Mouse (Mus musculus): Measurements from ENCODE around the gene Enpp5. TPM values are rescaled to one million over a fixed set of nuclear protein-coding genes. Genes with fewer than 3 reads are reported as not detected.

Enpp5 gene
- polyA plus RNA-seq, 1 experiment from 2014 or later, result 18.7 TPM

- TF ChIP-seq EP300 (optimal IDR thresholded peaks at IDR 0.05), result no peak
- TF ChIP-seq CTCF (IDR thresholded peaks at IDR 0.05; ENCODE audit: low read depth), result no peak
- Histone ChIP-seq H3K4me3 (ENCODE audit: low read depth, low read length) (no peak overlapping the region), H3K27me3 (ENCODE audit: control insufficient read depth, insufficient read depth, low read length) (no peaks in the 10 kb centered on the region), H3K36me3 (ENCODE audit: control insufficient read depth, insufficient read depth, low read length) (no peaks in the 10 kb centered on the region), H3K4me1 (replicated peaks; ENCODE audit: control insufficient read depth, insufficient read depth) (no peaks in the 10 kb centered on the region), H3K9ac (ENCODE audit: low read length) (no peak overlapping the region), H3K9me3 (ENCODE audit: control insufficient read depth, low read length) (no peaks in the 10 kb centered on the region), H3K27ac (replicated peaks) (no peak overlapping the region), H3K4me2 (replicated peaks; ENCODE audit: low read depth) (no peak overlapping the region)
- DNase-seq (ENCODE audit: low spot score) (no peak), ATAC-seq (ENCODE audit: low FRiP score, low TSS enrichment) (no peak)
- 62% methylated on average over 2 of the region's 2 CpGs for WGBS
Measured at GRCm38 (mm10) chr17:44077843-44078160, 811 bp upstream of the Enpp5 start.

- DNase-seq (ENCODE audit: low spot score) (no peak), ATAC-seq (ENCODE audit: low FRiP score, low TSS enrichment) (no peak)
- no peak overlapping the region for H3K9ac ChIP-seq (ENCODE audit: low read length)
- TF ChIP-seq EP300 (optimal IDR thresholded peaks at IDR 0.05) (no peak), CTCF (IDR thresholded peaks at IDR 0.05; ENCODE audit: low read depth) (no peak)
- H3K9me3 ChIP-seq (ENCODE audit: control insufficient read depth, low read length), result no peaks in the 10 kb centered on the region
- H3K27me3 ChIP-seq (ENCODE audit: control insufficient read depth, insufficient read depth, low read length), result no peaks in the 10 kb centered on the region
- WGBS, result 89% methylated on average over 4 of the region's 4 CpGs
- H3K4me1 ChIP-seq (replicated peaks; ENCODE audit: control insufficient read depth, insufficient read depth), result no peaks in the 10 kb centered on the region
- no peak overlapping the region for H3K4me3 ChIP-seq (ENCODE audit: low read depth, low read length)
- no peaks in the 10 kb centered on the region; the same call in 1 of the 2 replicates for H3K36me3 ChIP-seq (ENCODE audit: control insufficient read depth, insufficient read depth, low read length)
- no peak overlapping the region for H3K4me2 ChIP-seq (replicated peaks; ENCODE audit: low read depth)
- no peak overlapping the region for H3K27ac ChIP-seq (replicated peaks)
Measured at GRCm38 (mm10) chr17:44083156-44083555, 4.5 kb downstream of the Enpp5 start.

- no peak for DNase-seq (ENCODE audit: low spot score)
- Histone ChIP-seq H3K9me3 (ENCODE audit: control insufficient read depth, low read length) (no peaks in the 10 kb centered on the region), H3K27ac (replicated peaks) (no peak overlapping the region), H3K4me2 (replicated peaks; ENCODE audit: low read depth) (no peak overlapping the region), H3K36me3 (ENCODE audit: control insufficient read depth, insufficient read depth, low read length) (no peaks in the 10 kb centered on the region; the same call in 1 of the 2 replicates), H3K27me3 (ENCODE audit: control insufficient read depth, insufficient read depth, low read length) (no peaks in the 10 kb centered on the region), H3K4me3 (ENCODE audit: low read depth, low read length) (no peak overlapping the region), H3K9ac (ENCODE audit: low read length) (no peak overlapping the region), H3K4me1 (replicated peaks; ENCODE audit: control insufficient read depth, insufficient read depth) (no peaks in the 10 kb centered on the region)
- TF ChIP-seq EP300 (optimal IDR thresholded peaks at IDR 0.05) (no peak), CTCF (IDR thresholded peaks at IDR 0.05; ENCODE audit: low read depth) (no peak)
- 93% methylated on average over 3 of the region's 3 CpGs for WGBS
- no peak for ATAC-seq (ENCODE audit: low FRiP score, low TSS enrichment)
Measured at GRCm38 (mm10) chr17:44088226-44088625, 9.6 kb downstream of the Enpp5 start.

GRCm38 (mm10) chr17:44090916-44091315 lies 12.3 kb downstream of the Enpp5 start:
- DNase-seq (ENCODE audit: low spot score) (peak; percentile 4), ATAC-seq (ENCODE audit: low FRiP score, low TSS enrichment) (no peak)
- Histone ChIP-seq H3K4me3 (ENCODE audit: low read depth, low read length) (no peak overlapping the region), H3K4me2 (replicated peaks; ENCODE audit: low read depth) (no peak overlapping the region), H3K9ac (ENCODE audit: low read length) (no peak overlapping the region), H3K36me3 (ENCODE audit: control insufficient read depth, insufficient read depth, low read length) (no peaks in the 10 kb centered on the region), H3K27me3 (ENCODE audit: control insufficient read depth, insufficient read depth, low read length) (no peaks in the 10 kb centered on the region), H3K27ac (replicated peaks) (no peak overlapping the region), H3K4me1 (replicated peaks; ENCODE audit: control insufficient read depth, insufficient read depth) (no peaks in the 10 kb centered on the region), H3K9me3 (ENCODE audit: control insufficient read depth, low read length) (no peaks in the 10 kb centered on the region)
- no peak for TF ChIP-seq CTCF (IDR thresholded peaks at IDR 0.05; ENCODE audit: low read depth)
- TF ChIP-seq EP300 (optimal IDR thresholded peaks at IDR 0.05), result no peak
- WGBS, result 61% methylated on average over 2 of the region's 2 CpGs

- H3K27me3 ChIP-seq (ENCODE audit: control insufficient read depth, insufficient read depth, low read length), result no peaks in the 10 kb centered on the region
- 64% methylated on average over 2 of the region's 2 CpGs for WGBS
- ATAC-seq (ENCODE audit: low FRiP score, low TSS enrichment) (no peak), DNase-seq (ENCODE audit: low spot score) (no peak)
- H3K9me3 ChIP-seq (ENCODE audit: control insufficient read depth, low read length), result no peaks in the 10 kb centered on the region
- no peak overlapping the region for H3K27ac ChIP-seq (replicated peaks)
- H3K9ac ChIP-seq (ENCODE audit: low read length), result no peak overlapping the region
- no peaks in the 10 kb centered on the region for H3K36me3 ChIP-seq (ENCODE audit: control insufficient read depth, insufficient read depth, low read length)
- TF ChIP-seq CTCF (IDR thresholded peaks at IDR 0.05; ENCODE audit: low read depth), result peak; percentile 55
- TF ChIP-seq EP300 (optimal IDR thresholded peaks at IDR 0.05), result no peak
- H3K4me1 ChIP-seq (replicated peaks; ENCODE audit: control insufficient read depth, insufficient read depth), result no peaks in the 10 kb centered on the region
- no peak overlapping the region for H3K4me2 ChIP-seq (replicated peaks; ENCODE audit: low read depth)
- H3K4me3 ChIP-seq (ENCODE audit: low read depth, low read length), result no peak overlapping the region
Measured at GRCm38 (mm10) chr17:44091512-44091911, 12.9 kb downstream of the Enpp5 start.

- 72% methylated on average over 4 of the region's 4 CpGs for WGBS
- H3K36me3 ChIP-seq (ENCODE audit: control insufficient read depth, insufficient read depth, low read length), result no peaks in the 10 kb centered on the region
- no peak overlapping the region for H3K27ac ChIP-seq (replicated peaks)
- H3K27me3 ChIP-seq (ENCODE audit: control insufficient read depth, insufficient read depth, low read length), result no peaks in the 10 kb centered on the region
- no peak overlapping the region for H3K9ac ChIP-seq (ENCODE audit: low read length)
- TF ChIP-seq CTCF (IDR thresholded peaks at IDR 0.05; ENCODE audit: low read depth) (no peak), EP300 (optimal IDR thresholded peaks at IDR 0.05) (no peak)
- H3K9me3 ChIP-seq (ENCODE audit: control insufficient read depth, low read length), result no peaks in the 10 kb centered on the region
- H3K4me2 ChIP-seq (replicated peaks; ENCODE audit: low read depth), result no peak overlapping the region
- H3K4me1 ChIP-seq (replicated peaks; ENCODE audit: control insufficient read depth, insufficient read depth), result 0 out of 2 replicates have a peak, but pooled peaks cover 2% of the 10 kb centered on the region
- DNase-seq (ENCODE audit: low spot score), result no peak
- ATAC-seq (ENCODE audit: low FRiP score, low TSS enrichment), result no peak
- H3K4me3 ChIP-seq (ENCODE audit: low read depth, low read length), result no peak overlapping the region
Measured at GRCm38 (mm10) chr17:44100486-44100885, 21.9 kb downstream of the Enpp5 start.

Data from stomach, postnatal 0 days (tissue).